Mouse (Mus musculus): ENCODE measurements around the gene Impg2.

DNA sequence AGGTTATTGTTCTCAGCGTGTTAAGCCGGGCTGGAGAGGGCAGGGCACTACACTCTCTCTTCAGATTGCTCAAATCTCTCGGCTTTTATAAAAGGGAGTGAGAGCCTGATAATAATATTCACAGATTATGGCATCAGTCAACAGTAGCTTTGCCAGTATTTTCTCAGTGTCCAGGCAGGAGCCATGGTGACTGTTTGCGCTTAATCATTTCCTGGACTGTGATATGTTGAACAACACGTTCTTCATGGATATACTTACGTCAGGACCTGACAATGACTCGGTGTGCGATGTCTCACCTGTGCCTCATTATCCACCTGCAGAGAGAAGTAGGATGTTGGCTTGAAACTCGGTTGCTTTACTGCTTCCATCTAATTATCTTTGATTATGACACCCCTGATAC lies 74.9 kb downstream of the Impg2 start:
- TF ChIP-seq CTCF (conservative IDR thresholded peaks at IDR 0.05; ENCODE audit: low read length) = no peak
- no peak for TF ChIP-seq POU5F1 (IDR thresholded peaks at IDR 0.05; ENCODE audit: borderline replicate concordance, low read length)

Measured in E14TG2a.4 (cell line).